Mouse (Mus musculus): Measurements from ENCODE around the gene Ube2e1. TPM values are rescaled to one million over a fixed set of nuclear protein-coding genes. Genes with fewer than 3 reads are reported as not detected.

The Ube2e1 gene
- total RNA-seq, 2 experiments from 2014 or later: 33.7 to 35.7 TPM

Other genes starting within 250 kb of the Ube2e1 start
- 10 to 100 TPM; 56.8 to 60.5 TPM for gene Nr1d2, start 92.7 kb downstream of the Ube2e1 start, total RNA-seq (2021)
- gene Nkiras1, start 60.7 kb downstream of the Ube2e1 start, total RNA-seq (2021): 10 to 100 TPM; 34.6 to 36.3 TPM
- gene Rpl15, start 60.5 kb downstream of the Ube2e1 start, total RNA-seq (2021): 100 to 1,000 TPM; 622 to 682 TPM

Data from heart, postnatal 14 days (tissue).